Mouse (Mus musculus) limb, embryonic 12.5 days (tissue): ENCODE data around the gene Fam135a. TPM values are rescaled to one million over a fixed set of nuclear protein-coding genes. Genes with fewer than 3 reads are reported as not detected.

Experiments
- ATAC-seq: fragments of 200-750 bp; cut with Nextera tagmentation; 2 replicates; pipeline ENCODE4 v1.8.0; 2017; ENCODE audit warnings: low read depth, moderate TSS enrichment; ENCODE audit not compliant: insufficient number of reproducible peaks, insufficient read depth, low FRiP score, low TSS enrichment
- H3K27ac ChIP-seq: fragments of 300-500 bp; sonication (generic); 2 replicates; pipeline ENCODE4 v1.5.1; 2016; ENCODE audit warnings: mild to moderate bottlenecking, moderate library complexity
- H3K27me3 ChIP-seq: fragments of 300-500 bp; sonication (generic); 2 replicates; pipeline ENCODE4 v1.6.1; 2016; ENCODE audit warnings: mild to moderate bottlenecking, moderate library complexity
- H3K36me3 ChIP-seq: fragments of 300-500 bp; sonication (generic); 2 replicates; pipeline ENCODE4 v1.6.1; 2016; ENCODE audit warnings: mild to moderate bottlenecking, moderate library complexity
- H3K4me1 ChIP-seq: fragments of 300-500 bp; sonication (generic); replicated peaks from 2 replicates; pipeline ENCODE4 v1.6.1; 2016
- H3K4me2 ChIP-seq: fragments of 300-500 bp; sonication (generic); 2 replicates; pipeline ENCODE4 v1.6.1; 2016; ENCODE audit warnings: mild to moderate bottlenecking, moderate library complexity
- H3K4me3 ChIP-seq: fragments of 300-500 bp; sonication (generic); replicated peaks from 2 replicates; pipeline ENCODE4 v1.5.1; 2016; ENCODE audit warnings: mild to moderate bottlenecking
- H3K9ac ChIP-seq: fragments of 300-500 bp; sonication (generic); replicated peaks from 2 replicates; pipeline ENCODE4 v1.6.1; 2016; ENCODE audit warnings: mild to moderate bottlenecking, moderate library complexity
- H3K9me3 ChIP-seq: fragments of 300-500 bp; sonication (generic); 2 replicates; pipeline ENCODE4 v1.6.1; 2016; ENCODE audit warnings: mild to moderate bottlenecking, moderate library complexity
- WGBS: fragments of 180-500 bp; shearing (Covaris S2); methylation state at CpG from one replicate; pipeline ENCODE4 v1.1.7; 2016; 5-methylcytosine and 5-hydroxymethylcytosine counted together
- polyA plus RNA-seq: library from polyadenylated mRNA; unstranded; fragments of >200 nt; fragmentation: Nextera tagmentation; extraction: Ambion mirVana; gene quantifications from 2 replicates; pipeline ENCODE4 v1.2.1, GENCODE M21; 2016

The Fam135a gene
- polyA plus RNA-seq, 1 experiment from 2014 or later, result 51.9 TPM

DNA sequence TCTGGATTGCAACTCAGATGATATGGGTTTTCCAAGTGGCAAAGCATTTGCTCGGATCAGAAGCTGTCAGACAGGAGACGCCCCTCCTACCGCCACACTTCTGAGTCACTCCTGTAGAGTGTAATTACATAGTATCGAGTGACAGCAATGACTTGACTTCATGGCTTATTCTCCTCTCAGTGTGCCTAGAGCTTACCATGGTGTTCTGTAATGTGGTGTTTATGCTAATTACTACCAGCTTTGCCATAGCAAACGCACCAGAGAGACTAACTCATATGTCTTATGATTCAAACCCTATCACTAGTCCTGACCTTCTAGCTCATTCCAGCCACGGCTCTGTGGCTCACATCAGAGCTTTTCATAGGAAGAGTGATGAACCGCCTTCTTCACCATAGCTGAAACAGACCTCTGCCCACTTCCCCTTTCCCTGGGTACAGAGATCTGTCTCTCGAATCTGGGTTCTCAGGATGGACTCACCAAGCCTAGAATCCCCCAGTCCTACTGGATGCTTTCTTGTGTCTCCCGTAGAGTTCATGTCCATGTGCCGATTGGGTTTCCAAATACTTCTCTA is 2.5 kb upstream of the Fam135a start:
- Histone ChIP-seq H3K9me3 (no peaks in the 10 kb centered on the region), H3K27me3 (no peaks in the 10 kb centered on the region), H3K4me1 (peaks cover 9% of the 10 kb centered on the region), H3K9ac (no peak overlapping the region), H3K4me2 (no peak overlapping the region), H3K27ac (no peak overlapping the region), H3K4me3 (no peak overlapping the region), H3K36me3 (no peaks in the 10 kb centered on the region)
- no peak for ATAC-seq
- WGBS, result 59% methylated on average over 10 of the region's 10 CpGs

GRCm38 (mm10) chr1:24100870-24101358 is 773 bp upstream of the Fam135a start:
- Histone ChIP-seq H3K4me2 (peak overlapping the region; percentile 64), H3K9ac (peak overlapping the region; percentile 94), H3K4me1 (peaks cover 9% of the 10 kb centered on the region), H3K27me3 (no peaks in the 10 kb centered on the region), H3K36me3 (no peaks in the 10 kb centered on the region), H3K9me3 (no peaks in the 10 kb centered on the region), H3K27ac (peak overlapping the region; percentile 67; the same call in 1 of the 2 replicates), H3K4me3 (peak overlapping the region; percentile 95)
- 56% methylated on average over 6 of the region's 6 CpGs for WGBS
- ATAC-seq, result no peak; the same call in 1 of the 2 replicates

DNA sequence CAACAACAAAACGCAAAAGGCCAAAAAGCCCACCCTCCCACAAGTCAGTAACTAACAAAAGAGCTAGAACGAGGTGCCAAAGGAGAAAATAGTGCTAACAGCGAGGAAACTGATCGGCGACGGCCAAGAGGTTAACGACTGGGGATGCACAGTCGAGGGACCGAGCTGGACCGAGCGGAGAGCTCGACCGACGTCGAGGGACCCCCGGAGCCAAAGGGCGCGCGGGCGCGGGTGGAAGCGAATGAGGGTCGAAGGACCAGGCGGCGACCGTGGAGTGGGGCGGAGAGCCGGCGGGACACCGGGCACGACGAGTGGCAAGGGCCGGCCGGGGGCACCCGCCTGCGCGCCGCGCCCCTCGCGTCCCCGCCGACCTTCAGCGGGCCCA is 608 bp downstream of the Fam135a start:
- Histone ChIP-seq H3K4me1 (peaks cover 9% of the 10 kb centered on the region), H3K4me2 (peak overlapping the region; percentile 64), H3K36me3 (no peaks in the 10 kb centered on the region), H3K9ac (peak overlapping the region; percentile 94), H3K4me3 (peak overlapping the region; percentile 95), H3K27ac (peak overlapping the region; percentile 87), H3K9me3 (no peaks in the 10 kb centered on the region), H3K27me3 (no peaks in the 10 kb centered on the region)
- ATAC-seq, result no peak; the same call in none of the 2 replicates
- WGBS, result under 1% methylated on average over 43 of the region's 44 CpGs

- 65% methylated on average over 8 of the region's 8 CpGs for WGBS
- Histone ChIP-seq H3K4me3 (no peak overlapping the region), H3K4me2 (no peak overlapping the region)
These were observed 2.6 kb downstream of the Fam135a start for GRCm38 (mm10) chr1:24097541-24097940.

GRCm38 (mm10) chr1:24092414-24092813 is 7.7 kb downstream of the Fam135a start:
- no peak for ATAC-seq
- Histone ChIP-seq H3K4me3 (no peak overlapping the region), H3K36me3 (no peaks in the 10 kb centered on the region), H3K27me3 (no peaks in the 10 kb centered on the region), H3K4me1 (no peaks in the 10 kb centered on the region; the same call in 1 of the 2 replicates), H3K9me3 (no peaks in the 10 kb centered on the region), H3K4me2 (no peak overlapping the region), H3K9ac (no peak overlapping the region), H3K27ac (no peak overlapping the region)
- WGBS, result 92% methylated on average over 7 of the region's 7 CpGs

More at GRCm38 (mm10) chr1:24097541-24097940, 2.6 kb downstream of the Fam135a start:
- Histone ChIP-seq H3K36me3 (no peaks in the 10 kb centered on the region), H3K27ac (no peak overlapping the region), H3K9me3 (no peaks in the 10 kb centered on the region), H3K27me3 (no peaks in the 10 kb centered on the region), H3K9ac (no peak overlapping the region), H3K4me1 (peaks cover 9% of the 10 kb centered on the region)
- no peak for ATAC-seq

- Histone ChIP-seq H3K27me3 (no peaks in the 10 kb centered on the region), H3K4me2 (no peak overlapping the region), H3K27ac (no peak overlapping the region), H3K4me3 (no peak overlapping the region), H3K9me3 (no peaks in the 10 kb centered on the region), H3K36me3 (no peaks in the 10 kb centered on the region; the same call in 1 of the 2 replicates), H3K4me1 (no peaks in the 10 kb centered on the region), H3K9ac (no peak overlapping the region)
- WGBS, result 96% methylated on average over 2 of the region's 2 CpGs
- ATAC-seq, result no peak
These were observed 9.5 kb downstream of the Fam135a start for GRCm38 (mm10) chr1:24090603-24091002.

- ATAC-seq, result no peak
- WGBS, result 90% methylated on average over 5 of the region's 5 CpGs
- no peaks in the 10 kb centered on the region for H3K9me3 ChIP-seq
- H3K27me3 ChIP-seq, result no peaks in the 10 kb centered on the region
- H3K9ac ChIP-seq, result no peak overlapping the region
- no peaks in the 10 kb centered on the region for H3K4me1 ChIP-seq
- H3K36me3 ChIP-seq, result no peaks in the 10 kb centered on the region; the same call in 1 of the 2 replicates
- no peak overlapping the region for H3K4me2 ChIP-seq
- no peak overlapping the region for H3K27ac ChIP-seq
- no peak overlapping the region for H3K4me3 ChIP-seq
These were observed 10.0 kb downstream of the Fam135a start for GRCm38 (mm10) chr1:24090094-24090493.

DNA sequence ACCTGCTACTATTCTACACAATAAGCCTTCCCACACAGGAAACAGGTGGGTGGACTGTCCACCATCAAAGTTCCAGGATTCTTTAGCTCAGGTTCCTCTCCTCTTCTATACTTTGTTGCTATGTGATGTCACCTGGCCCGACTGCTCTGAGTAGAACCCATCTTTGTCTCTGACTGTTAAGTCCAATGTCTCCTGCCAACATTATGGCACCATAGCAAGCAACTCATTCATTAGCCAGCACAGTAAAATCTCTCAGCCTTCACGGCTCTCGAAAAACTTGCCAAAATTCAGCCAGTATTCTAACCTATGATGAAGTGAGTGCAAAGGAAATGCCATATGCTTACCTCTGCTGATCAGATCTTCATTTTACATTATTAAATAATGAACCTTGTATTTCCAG is 14.0 kb downstream of the Fam135a start:
- H3K4me2 ChIP-seq, result no peak overlapping the region
- H3K9me3 ChIP-seq, result no peaks in the 10 kb centered on the region
- H3K36me3 ChIP-seq, result peaks cover 6% of the 10 kb centered on the region; the same call in 1 of the 2 replicates
- no peak overlapping the region for H3K9ac ChIP-seq
- H3K4me3 ChIP-seq, result no peak overlapping the region
- no peak overlapping the region for H3K27ac ChIP-seq
- no peaks in the 10 kb centered on the region for H3K4me1 ChIP-seq
- no peaks in the 10 kb centered on the region for H3K27me3 ChIP-seq
- 88% methylated on average over 3 of the region's 3 CpGs for WGBS
- no peak for ATAC-seq

DNA sequence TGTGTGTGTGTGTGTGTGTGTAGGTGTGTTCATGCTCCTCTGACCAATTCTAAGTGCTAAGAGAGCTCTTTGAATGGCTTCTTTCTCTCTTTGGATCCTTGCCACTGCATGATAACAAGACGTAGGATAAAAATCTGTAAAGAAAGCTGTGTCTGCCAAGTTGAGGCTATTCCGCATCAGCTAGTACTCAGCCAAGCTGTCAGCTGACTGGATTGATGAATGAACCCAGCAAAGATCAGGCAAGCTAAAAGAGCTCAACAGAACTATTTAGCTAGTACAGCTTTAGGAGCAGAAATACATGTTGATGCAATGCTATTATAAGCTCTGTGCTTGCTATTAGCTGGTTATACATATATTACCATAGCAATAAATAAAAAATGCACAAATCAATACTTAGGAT is 25.7 kb downstream of the Fam135a start:
- Histone ChIP-seq H3K27me3 (no peaks in the 10 kb centered on the region), H3K4me2 (no peak overlapping the region), H3K27ac (no peak overlapping the region), H3K9me3 (no peaks in the 10 kb centered on the region), H3K4me1 (no peaks in the 10 kb centered on the region), H3K4me3 (no peak overlapping the region), H3K36me3 (peaks cover 17% of the 10 kb centered on the region), H3K9ac (no peak overlapping the region)
- ATAC-seq, result no peak
- WGBS, result 77% methylated on average over 2 of the region's 2 CpGs

- H3K27ac ChIP-seq, result no peak overlapping the region
- 65% methylated on average over 5 of the region's 5 CpGs for WGBS
- peaks cover 22% of the 10 kb centered on the region for H3K36me3 ChIP-seq
- no peaks in the 10 kb centered on the region for H3K4me1 ChIP-seq
- H3K4me3 ChIP-seq, result no peak overlapping the region
- H3K4me2 ChIP-seq, result no peak overlapping the region
- H3K9me3 ChIP-seq, result no peaks in the 10 kb centered on the region
- no peak for ATAC-seq
- no peaks in the 10 kb centered on the region for H3K27me3 ChIP-seq
- H3K9ac ChIP-seq, result no peak overlapping the region
These were observed 26.5 kb downstream of the Fam135a start for GRCm38 (mm10) chr1:24073386-24074248.

- no peaks in the 10 kb centered on the region for H3K4me1 ChIP-seq
- no peaks in the 10 kb centered on the region for H3K27me3 ChIP-seq
- no peak overlapping the region for H3K27ac ChIP-seq
- ATAC-seq, result no peak
- H3K9ac ChIP-seq, result no peak overlapping the region
- 91% methylated on average over 7 of the region's 7 CpGs for WGBS
- no peak overlapping the region for H3K4me2 ChIP-seq
- H3K36me3 ChIP-seq, result peaks cover 23% of the 10 kb centered on the region
- H3K9me3 ChIP-seq, result no peaks in the 10 kb centered on the region
- H3K4me3 ChIP-seq, result no peak overlapping the region
These were observed 31.3 kb downstream of the Fam135a start for GRCm38 (mm10) chr1:24068830-24069229.
